Mouse (Mus musculus) macrophage (primary cell): ENCODE results near the gene Wdr11. TPM values are rescaled to one million over a fixed set of nuclear protein-coding genes. Genes with fewer than 3 reads are reported as not detected.

ENCODE experiments used
- H3K27ac ChIP-seq: fragments of 350-480 bp; formaldehyde crosslinking; 2 replicates; pipeline ENCODE4 v1.9.0; 2021
- H3K36me3 ChIP-seq: fragments of 350-480 bp; formaldehyde crosslinking; 2 replicates; pipeline ENCODE4 v1.9.0; 2021; ENCODE audit errors: inconsistent target
- H3K4me3 ChIP-seq: fragments of 350-480 bp; formaldehyde crosslinking; 2 replicates; pipeline ENCODE4 v1.9.0; 2021; ENCODE audit errors: inconsistent target
- H3K79me2 ChIP-seq: fragments of 350-480 bp; formaldehyde crosslinking; 2 replicates; pipeline ENCODE4 v1.9.0; 2021; ENCODE audit errors: inconsistent target
- WGBS: methylation state at CpG from one replicate; pipeline ENCODE4 v1.1.7; 2026; ENCODE audit warnings: inconsistent platforms; ENCODE audit not compliant: missing documents; 5-methylcytosine and 5-hydroxymethylcytosine counted together
- polyA plus RNA-seq: library from polyadenylated mRNA; stranded (reverse); fragments of 250-400 nt; gene quantifications from 3 replicates; pipeline ENCODE4 v1.2.4, GENCODE M21; 2018; ENCODE audit warnings: inconsistent platforms

Gene Wdr11
- polyA plus RNA-seq, 1 experiment from 2014 or later: 42.8 TPM

DNA sequence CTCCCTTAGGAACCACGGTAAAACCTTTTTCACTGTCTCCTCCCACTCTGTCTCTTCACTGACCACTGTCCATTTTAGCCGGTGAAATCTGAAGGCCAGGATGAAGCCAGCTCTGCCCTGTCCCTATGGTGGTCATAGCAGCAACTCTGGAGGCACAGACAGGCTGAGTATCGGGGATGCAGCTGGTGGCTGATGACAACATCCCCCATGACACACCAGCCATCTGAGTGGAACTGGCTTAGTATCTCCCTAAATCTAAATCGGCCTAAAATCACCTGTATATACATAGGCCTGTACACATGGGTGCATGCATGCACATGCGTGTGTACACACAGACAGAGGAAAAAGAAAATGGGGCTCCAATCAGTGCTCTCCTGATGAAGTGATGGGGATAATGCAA is 93.7 kb downstream of the Wdr11 start:
- Histone ChIP-seq H3K4me3 (no peak overlapping the region), H3K36me3 (no peaks in the 10 kb centered on the region), H3K27ac (no peak overlapping the region), H3K79me2 (no peaks in the 10 kb centered on the region)
- 96% methylated on average over 5 of the region's 5 CpGs for WGBS
